Mouse (Mus musculus) mesoderm, embryonic 11.5 days (tissue): ENCODE data around the gene Ptprm.
A peak's percentile ranks its signal among the peaks of the same experiment; 100 is the strongest.

Experiments
- DNase-seq: peaks from one replicate; pipeline ENCODE4 v3.0.0-alpha.2; 2012; ENCODE audit warnings: low read depth, low spot score

Gene Ptprm

GRCm38 (mm10) chr17:67345157-67345556 lies 9.1 kb downstream of the Ptprm start:
- DNase-seq: no peak

GRCm38 (mm10) chr17:67343471-67343870 lies 10.8 kb downstream of the Ptprm start:
- no peak for DNase-seq

- no peak for DNase-seq
These were observed 11.3 kb downstream of the Ptprm start for GRCm38 (mm10) chr17:67343006-67343405.

- no peak for DNase-seq
These were observed 13.9 kb downstream of the Ptprm start for GRCm38 (mm10) chr17:67340362-67340761.

- no peak for DNase-seq
These were observed 14.7 kb downstream of the Ptprm start for GRCm38 (mm10) chr17:67339569-67339968.

GRCm38 (mm10) chr17:67334310-67334709 lies 19.9 kb downstream of the Ptprm start:
- no peak for DNase-seq

GRCm38 (mm10) chr17:67329435-67329834 lies 24.8 kb downstream of the Ptprm start:
- no peak for DNase-seq

GRCm38 (mm10) chr17:67324499-67324832 lies 29.8 kb downstream of the Ptprm start:
- DNase-seq: no peak

GRCm38 (mm10) chr17:67323777-67324498 lies 30.3 kb downstream of the Ptprm start:
- DNase-seq: peak; percentile 21

- no peak for DNase-seq
These were observed 39.6 kb downstream of the Ptprm start for GRCm38 (mm10) chr17:67314491-67315205.

GRCm38 (mm10) chr17:67308421-67308820 lies 45.8 kb downstream of the Ptprm start:
- no peak for DNase-seq

GRCm38 (mm10) chr17:67306066-67306845 lies 48.0 kb downstream of the Ptprm start:
- no peak for DNase-seq

GRCm38 (mm10) chr17:67304831-67305230 lies 49.4 kb downstream of the Ptprm start:
- DNase-seq: no peak

GRCm38 (mm10) chr17:67303326-67304099 lies 50.7 kb downstream of the Ptprm start:
- DNase-seq: no peak

GRCm38 (mm10) chr17:67302569-67302968 lies 51.7 kb downstream of the Ptprm start:
- no peak for DNase-seq

GRCm38 (mm10) chr17:67302074-67302473 lies 52.2 kb downstream of the Ptprm start:
- no peak for DNase-seq

GRCm38 (mm10) chr17:67301367-67301766 lies 52.9 kb downstream of the Ptprm start:
- no peak for DNase-seq

- no peak for DNase-seq
These were observed 55.9 kb downstream of the Ptprm start for GRCm38 (mm10) chr17:67298269-67298798.

- DNase-seq: no peak
These were observed 57.4 kb downstream of the Ptprm start for GRCm38 (mm10) chr17:67296604-67297595.

GRCm38 (mm10) chr17:67290662-67291240 lies 63.5 kb downstream of the Ptprm start:
- DNase-seq: no peak
